Mouse (Mus musculus): Measurements from ENCODE around the gene Pex11a.
"Not testable (repeated sequence)": the region's sequence is repeated elsewhere in the genome, so short reads cannot be mapped to it uniquely, and the experiment has no call there.

Pex11a gene

GRCm38 (mm10) chr7:79742659-79743536, at the start of gene Pex11a, which contains the start of gene Wdr93:
Pex11a (minus strand) TSS chr7:79743131.
Wdr93 (plus strand) TSS chr7:79743163.
- in situ Hi-C loops (cut with MboI, MseI), result no loop called here

- in situ Hi-C loops (cut with MboI, MseI), result not testable (repeated sequence)
Observed at GRCm38 (mm10) chr7:79789812-79790211, 46.9 kb upstream of the Pex11a start.

GRCm38 (mm10) chr7:79786295-79786694, 43.4 kb upstream of the Pex11a start:
- in situ Hi-C loops (cut with MboI, MseI), result no loop called here

- in situ Hi-C loops (cut with MboI, MseI), result no loop called here
Observed at GRCm38 (mm10) chr7:79782516-79782855, 39.6 kb upstream of the Pex11a start.

- in situ Hi-C loops (cut with MboI, MseI), result no loop called here
Observed at GRCm38 (mm10) chr7:79781826-79782515, 39.0 kb upstream of the Pex11a start.

GRCm38 (mm10) chr7:79780647-79781626, 38.0 kb upstream of the Pex11a start:
- in situ Hi-C loops (cut with MboI, MseI), result no loop called here

GRCm38 (mm10) chr7:79771561-79772512, 28.9 kb upstream of the Pex11a start:
- in situ Hi-C loops (cut with MboI, MseI), result no loop called here

GRCm38 (mm10) chr7:79769664-79770063, 26.7 kb upstream of the Pex11a start:
- in situ Hi-C loops (cut with MboI, MseI), result no loop called here

- in situ Hi-C loops (cut with MboI, MseI), result no loop called here
Observed at GRCm38 (mm10) chr7:79765991-79766390, 23.1 kb upstream of the Pex11a start.

- in situ Hi-C loops (cut with MboI, MseI), result no loop called here
Observed at GRCm38 (mm10) chr7:79762106-79762505, 19.2 kb upstream of the Pex11a start.

- in situ Hi-C loops (cut with MboI, MseI), result no loop called here
Observed at GRCm38 (mm10) chr7:79761124-79761876, 18.4 kb upstream of the Pex11a start.

GRCm38 (mm10) chr7:79759766-79760165, 16.8 kb upstream of the Pex11a start:
- in situ Hi-C loops (cut with MboI, MseI), result no loop called here

GRCm38 (mm10) chr7:79758176-79758575, 15.2 kb upstream of the Pex11a start:
- in situ Hi-C loops (cut with MboI, MseI), result no loop called here

- in situ Hi-C loops (cut with MboI, MseI), result no loop called here
Observed at GRCm38 (mm10) chr7:79756334-79756733, 13.4 kb upstream of the Pex11a start.

- in situ Hi-C loops (cut with MboI, MseI), result no loop called here
Observed at GRCm38 (mm10) chr7:79749511-79749910, 6.6 kb upstream of the Pex11a start.

GRCm38 (mm10) chr7:79747659-79748058, 4.7 kb upstream of the Pex11a start:
- in situ Hi-C loops (cut with MboI, MseI), result no loop called here

GRCm38 (mm10) chr7:79744585-79744984, 1.7 kb upstream of the Pex11a start:
- in situ Hi-C loops (cut with MboI, MseI), result no loop called here

GRCm38 (mm10) chr7:79744051-79744450, 1.1 kb upstream of the Pex11a start:
- in situ Hi-C loops (cut with MboI, MseI), result no loop called here

- in situ Hi-C loops (cut with MboI, MseI), result no loop called here
Observed at GRCm38 (mm10) chr7:79742277-79742658, 663 bp downstream of the Pex11a start.

- in situ Hi-C loops (cut with MboI, MseI), result no loop called here
Observed at GRCm38 (mm10) chr7:79740279-79740678, 2.7 kb downstream of the Pex11a start.

Data from regulatory T cell (primary cell).